Mouse (Mus musculus) liver, adult 2 months (tissue): ENCODE measurements around the gene Slco2a1. TPM values are rescaled to one million over a fixed set of nuclear protein-coding genes. Genes with fewer than 3 reads are reported as not detected.

Source experiments
- DNase-seq: peaks from one replicate; pipeline ENCODE4 v3.0.0-alpha.2; 2011; ENCODE audit warnings: low read depth, low spot score; ENCODE audit errors: extremely low read depth
- H3K27ac ChIP-seq: fragments of 200-500 bp; replicated peaks from 2 replicates; pipeline ENCODE4 v1.5.1; 2012; ENCODE audit warnings: low read depth, mild to moderate bottlenecking, control low read depth, inconsistent platforms, low read length; ENCODE audit not compliant: insufficient read depth
- H3K27me3 ChIP-seq: fragments of 200-500 bp; 2 replicates; pipeline ENCODE4 v1.6.1; 2012; ENCODE audit warnings: mild to moderate bottlenecking, moderate library complexity, low read length, inconsistent platforms; ENCODE audit not compliant: control insufficient read depth, insufficient read depth
- H3K36me3 ChIP-seq: fragments of 200-500 bp; 2 replicates; pipeline ENCODE4 v1.6.1; 2012; ENCODE audit warnings: low read length, inconsistent platforms; ENCODE audit not compliant: control insufficient read depth, insufficient read depth
- H3K4me1 ChIP-seq: fragments of 200-500 bp; 2 replicates; pipeline ENCODE4 v1.6.1; 2011; ENCODE audit warnings: low read length; ENCODE audit not compliant: control insufficient read depth, insufficient read depth
- H3K4me3 ChIP-seq: fragments of 200-500 bp; 2 replicates; pipeline ENCODE4 v1.5.1; 2011; ENCODE audit warnings: low read depth, mild to moderate bottlenecking, control low read depth, low read length, moderate library complexity; ENCODE audit not compliant: insufficient read depth
- H3K79me2 ChIP-seq: fragments of 200-500 bp; 2 replicates; pipeline ENCODE4 v1.6.1; 2012; ENCODE audit warnings: inconsistent platforms, mild to moderate bottlenecking, low read length, moderate library complexity; ENCODE audit not compliant: control insufficient read depth, insufficient read depth
- H3K9ac ChIP-seq: fragments of 200-500 bp; 2 replicates; pipeline ENCODE4 v1.6.1; 2012; ENCODE audit warnings: low read depth, mild to moderate bottlenecking, control low read depth, inconsistent platforms, low read length
- CTCF ChIP-seq: fragments of 200-500 bp; IDR thresholded peaks from 2 replicates; pipeline ENCODE4 v1.5.1; 2011; ENCODE audit warnings: low read depth, low read length, control low read depth
- POLR2A ChIP-seq: fragments of 200-500 bp; IDR thresholded peaks from 2 replicates; pipeline ENCODE4 v1.6.1; 2011; ENCODE audit warnings: low read length, control low read depth; ENCODE audit not compliant: insufficient read depth; ENCODE audit errors: extremely low read depth
- WGBS: fragments of 180-500 bp; shearing (Covaris S2); methylation state at CpG from one replicate; pipeline ENCODE4 v1.1.7; 2018; 5-methylcytosine and 5-hydroxymethylcytosine counted together
- polyA plus RNA-seq: library from polyadenylated mRNA; depleted of rRNA; stranded (reverse); fragments of >200 nt; gene quantifications from 2 replicates; pipeline ENCODE4 v1.2.3, GENCODE M21; 2012
- total RNA-seq: library from RNA; depleted of rRNA; stranded (reverse); fragments of >200 nt; gene quantifications from 2 replicates; pipeline ENCODE4 v1.2.3, GENCODE M21; 2014

Gene Slco2a1
- total and polyA plus RNA-seq, 2 experiments = 8.9 to 55.5 TPM

DNA sequence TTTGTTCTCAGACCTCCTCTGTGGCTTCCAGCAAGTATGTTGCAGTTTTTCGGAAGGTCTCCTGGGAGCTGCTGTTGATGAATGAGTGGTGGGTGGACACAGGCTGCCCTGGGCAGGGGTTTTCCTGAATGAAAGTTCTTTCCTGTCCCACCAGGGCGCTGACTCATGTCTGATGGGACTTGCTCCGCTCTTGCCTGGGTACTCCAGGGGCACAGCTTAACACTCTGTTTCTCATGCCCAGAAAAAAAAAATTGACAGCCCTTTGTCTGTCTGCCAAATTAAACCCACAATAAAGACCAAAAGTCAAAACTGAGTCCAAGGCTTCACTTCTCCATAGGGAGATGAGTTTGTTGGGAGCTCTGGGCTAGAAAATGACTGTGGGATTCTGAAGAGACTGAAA, 44.9 kb downstream of the Slco2a1 start:
- Histone ChIP-seq H3K9ac (no peak overlapping the region), H3K4me3 (no peak overlapping the region), H3K4me1 (peaks cover 14% of the 10 kb centered on the region; the same call in 1 of the 2 replicates), H3K36me3 (no peaks in the 10 kb centered on the region), H3K27ac (no peak overlapping the region), H3K79me2 (peaks cover 16% of the 10 kb centered on the region; the same call in 1 of the 2 replicates), H3K27me3 (no peaks in the 10 kb centered on the region)
- no peak for TF ChIP-seq CTCF
- no peak for TF ChIP-seq POLR2A
- DNase-seq = peak; percentile 58
- 50% methylated on average over 3 of the region's 3 CpGs for whole genome bisulfite sequencing

DNA sequence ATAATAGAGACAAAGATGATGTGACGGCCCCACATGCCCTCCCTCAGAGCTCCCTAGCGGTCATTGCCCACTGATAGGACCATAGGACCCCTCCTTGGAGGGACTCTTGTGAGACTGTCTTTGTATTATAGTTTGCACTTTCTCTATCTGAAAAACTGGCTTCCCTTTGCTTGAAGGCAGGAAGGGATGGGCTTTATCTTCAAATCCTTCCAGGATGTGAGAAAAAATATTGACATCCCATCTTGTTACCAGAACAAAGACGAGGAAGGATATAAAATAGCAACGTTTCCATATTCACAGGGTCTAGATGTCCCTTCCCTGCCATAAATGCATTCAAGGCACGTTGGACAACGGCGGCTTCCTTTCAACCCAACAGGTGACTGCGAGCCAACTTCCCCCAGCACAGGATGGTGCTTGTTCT, 48.5 kb downstream of the Slco2a1 start:
- no peak for TF ChIP-seq CTCF
- TF ChIP-seq POLR2A = no peak
- 71% methylated on average over 8 of the region's 8 CpGs for WGBS
- Histone ChIP-seq H3K79me2 (peaks cover 10% of the 10 kb centered on the region; the same call in 1 of the 2 replicates), H3K27ac (peak overlapping the region; percentile 37), H3K4me1 (peaks cover 16% of the 10 kb centered on the region; the same call in 1 of the 2 replicates), H3K4me3 (no peak overlapping the region), H3K9ac (no peak overlapping the region), H3K27me3 (no peaks in the 10 kb centered on the region), H3K36me3 (no peaks in the 10 kb centered on the region)
- DNase-seq = peak; percentile 14

DNA sequence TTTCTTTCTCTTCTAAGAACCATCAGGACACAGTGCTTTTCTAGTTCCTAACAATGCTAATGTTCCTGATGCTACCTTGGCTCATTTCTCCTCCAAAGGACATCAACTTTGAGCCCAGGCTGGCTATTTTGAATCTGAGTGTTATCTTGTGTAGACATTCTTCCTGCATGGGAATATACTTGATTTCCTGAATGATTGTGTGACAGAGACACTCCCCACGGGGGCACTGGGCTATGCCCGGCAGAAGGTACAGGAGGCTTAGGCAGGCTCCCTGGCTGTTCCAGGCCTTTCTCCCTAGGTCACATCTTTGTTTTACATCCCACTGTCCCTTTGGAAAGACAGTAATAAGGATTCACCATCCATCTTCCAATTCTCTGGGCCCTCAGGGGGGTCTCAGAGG, 49.8 kb downstream of the Slco2a1 start:
- no peak for TF ChIP-seq CTCF
- TF ChIP-seq POLR2A = no peak
- H3K79me2 ChIP-seq = peaks cover 9% of the 10 kb centered on the region; the same call in 1 of the 2 replicates
- no peaks in the 10 kb centered on the region; the same call in 1 of the 2 replicates for H3K36me3 ChIP-seq
- no peaks in the 10 kb centered on the region for H3K27me3 ChIP-seq
- 79% methylated on average over 2 of the region's 2 CpGs for WGBS
- H3K4me3 ChIP-seq = no peak overlapping the region
- no peak for DNase-seq
- no peak overlapping the region for H3K27ac ChIP-seq
- H3K9ac ChIP-seq = no peak overlapping the region
- peaks cover 6% of the 10 kb centered on the region; the same call in 1 of the 2 replicates for H3K4me1 ChIP-seq

DNA sequence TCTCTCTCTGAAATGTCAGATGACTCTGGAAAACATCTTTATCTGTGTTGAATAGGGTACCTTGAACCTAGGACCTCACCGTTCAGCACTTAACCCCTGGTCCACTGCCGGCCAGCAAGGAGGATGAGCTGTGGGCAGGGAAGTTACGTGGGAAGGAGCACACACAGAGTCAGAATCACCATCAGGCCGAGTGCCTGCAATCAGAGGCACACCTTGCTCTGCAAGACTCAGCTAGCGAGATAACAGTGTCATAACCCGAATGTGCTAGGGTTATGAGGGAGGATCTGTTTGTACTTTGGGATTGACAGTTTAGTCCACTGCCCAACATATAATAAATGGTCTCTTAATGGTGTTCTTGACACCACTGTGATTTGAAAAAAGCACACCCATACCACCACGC, 50.2 kb downstream of the Slco2a1 start:
- WGBS = 80% methylated on average over 7 of the region's 7 CpGs
- H3K79me2 ChIP-seq = peaks cover 9% of the 10 kb centered on the region; the same call in 1 of the 2 replicates
- no peak overlapping the region for H3K4me3 ChIP-seq
- H3K27ac ChIP-seq = no peak overlapping the region
- peaks cover 6% of the 10 kb centered on the region; the same call in 1 of the 2 replicates for H3K4me1 ChIP-seq
- H3K27me3 ChIP-seq = no peaks in the 10 kb centered on the region
- H3K36me3 ChIP-seq = no peaks in the 10 kb centered on the region; the same call in 1 of the 2 replicates
- no peak overlapping the region for H3K9ac ChIP-seq
- TF ChIP-seq POLR2A (no peak), CTCF (no peak)
- no peak for DNase-seq

DNA sequence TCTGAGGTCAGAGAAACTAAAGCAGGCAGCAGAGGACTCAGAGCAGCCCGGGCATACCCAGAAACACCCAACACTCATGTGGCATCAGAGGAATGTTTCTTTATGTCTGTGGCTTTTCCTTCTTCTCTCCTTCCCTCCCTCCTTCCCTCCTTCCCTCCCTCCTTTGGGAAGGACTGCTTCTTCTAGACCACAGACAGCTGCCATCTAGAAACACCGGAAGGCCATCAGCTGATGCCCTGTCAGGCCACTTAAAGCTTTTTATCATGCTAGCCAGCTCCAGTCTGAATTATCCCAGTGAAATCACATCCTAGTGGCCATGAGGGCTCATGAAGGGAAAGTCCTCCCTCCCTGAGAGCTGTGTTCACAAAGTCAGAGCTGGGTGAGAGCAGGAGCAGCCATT, 52.1 kb downstream of the Slco2a1 start:
- no peak overlapping the region for H3K9ac ChIP-seq
- no peak overlapping the region for H3K4me3 ChIP-seq
- no peak for DNase-seq
- no peak overlapping the region for H3K27ac ChIP-seq
- no peaks in the 10 kb centered on the region for H3K27me3 ChIP-seq
- 85% methylated on average over 2 of the region's 2 CpGs for WGBS
- no peak for TF ChIP-seq POLR2A
- no peak for TF ChIP-seq CTCF
- peaks cover 6% of the 10 kb centered on the region; the same call in 1 of the 2 replicates for H3K4me1 ChIP-seq
- H3K79me2 ChIP-seq = peaks cover 2% of the 10 kb centered on the region; the same call in 1 of the 2 replicates
- no peaks in the 10 kb centered on the region; the same call in 1 of the 2 replicates for H3K36me3 ChIP-seq

DNA sequence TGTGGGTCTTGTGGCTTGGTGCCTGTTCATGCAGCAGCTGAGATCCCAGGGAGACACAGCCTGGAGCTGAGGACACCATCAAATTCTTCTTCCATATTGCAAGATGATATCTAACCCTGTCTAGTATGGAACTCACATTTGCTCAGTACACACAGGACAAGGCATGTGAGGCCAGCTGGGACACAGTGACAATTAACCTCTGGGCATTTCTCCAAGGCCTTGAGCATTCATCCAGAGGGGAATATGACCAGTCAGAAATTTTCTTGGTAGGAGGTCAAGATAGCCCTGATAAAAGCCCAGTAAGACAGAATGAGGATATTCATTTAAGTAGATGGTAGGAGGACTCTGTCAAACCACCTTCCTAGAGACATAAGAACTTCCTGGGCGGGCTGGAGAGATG, 56.9 kb downstream of the Slco2a1 start:
- peaks cover 8% of the 10 kb centered on the region for H3K36me3 ChIP-seq
- no peak overlapping the region for H3K27ac ChIP-seq
- 85% methylated on average over 1 of the region's 1 CpGs for WGBS
- no peak for TF ChIP-seq POLR2A
- TF ChIP-seq CTCF = no peak
- DNase-seq = peak; percentile 16
- no peak overlapping the region for H3K9ac ChIP-seq
- H3K27me3 ChIP-seq = no peaks in the 10 kb centered on the region
- H3K4me1 ChIP-seq = peaks cover 8% of the 10 kb centered on the region; the same call in 1 of the 2 replicates
- H3K79me2 ChIP-seq = no peaks in the 10 kb centered on the region
- H3K4me3 ChIP-seq = no peak overlapping the region
